Mouse (Mus musculus): Measurements from ENCODE around the gene Gatad2a.

DNA sequence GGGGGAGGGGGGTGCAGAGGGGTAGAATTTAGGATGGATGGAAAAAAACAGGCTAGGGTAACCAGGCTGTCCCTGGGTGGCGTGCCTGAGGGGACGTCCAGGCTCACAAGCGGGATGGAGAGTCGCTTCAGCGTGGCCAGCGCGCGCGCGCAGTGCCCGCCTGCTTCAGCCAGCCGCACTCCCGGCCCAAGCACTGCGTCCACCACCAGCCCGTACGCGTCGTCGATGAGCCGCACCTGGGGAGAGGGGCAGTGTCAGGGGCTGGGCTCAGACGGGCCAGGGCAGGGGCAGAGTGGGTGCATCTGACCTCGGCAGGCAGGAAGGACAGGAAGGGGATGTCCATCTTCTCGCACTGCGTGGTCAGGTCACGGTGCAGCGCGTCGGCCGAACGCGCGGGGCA lies 107.3 kb downstream of the Gatad2a start:
- TF ChIP-seq CTCF (IDR thresholded peaks at IDR 0.05; ENCODE audit: extremely low read depth, insufficient read depth, low read length) (no peak), POLR2A (IDR thresholded peaks at IDR 0.05; ENCODE audit: extremely low read depth, insufficient read depth, low read length) (no peak)

All from cortical plate, adult 2 months (tissue).